Mouse (Mus musculus) CD8-positive naive resting alpha-beta T cell, adult 2 months (primary cell): Measurements from ENCODE around the gene Crx.
"Not testable (repeated sequence)": the region's sequence is repeated elsewhere in the genome, so short reads cannot be mapped to it uniquely, and the experiment has no call there.

Experiments
- DNase-seq, 2 experiments: peaks; one replicate each; pipeline ENCODE4 v3.0.0; 2022; ENCODE audit warnings: low read depth in 2 of 2, low spot score in 2 of 2

Crx gene

GRCm38 (mm10) chr7:15879756-15880155 lies at the start of gene Crx:
Gene Crx (minus strand): TSS chr7:15879968.
- DNase-seq = no peak

- DNase-seq = peak; percentile 84 to 91
These were observed 42.5 kb upstream of the Crx start, which contains the start of gene Selenow for GRCm38 (mm10) chr7:15922220-15922773. Gene Selenow (minus strand): TSS chr7:15922402.

GRCm38 (mm10) chr7:15921796-15922195 lies 42.0 kb upstream of the Crx start:
- peak; percentile 28 to 29 for DNase-seq

DNA sequence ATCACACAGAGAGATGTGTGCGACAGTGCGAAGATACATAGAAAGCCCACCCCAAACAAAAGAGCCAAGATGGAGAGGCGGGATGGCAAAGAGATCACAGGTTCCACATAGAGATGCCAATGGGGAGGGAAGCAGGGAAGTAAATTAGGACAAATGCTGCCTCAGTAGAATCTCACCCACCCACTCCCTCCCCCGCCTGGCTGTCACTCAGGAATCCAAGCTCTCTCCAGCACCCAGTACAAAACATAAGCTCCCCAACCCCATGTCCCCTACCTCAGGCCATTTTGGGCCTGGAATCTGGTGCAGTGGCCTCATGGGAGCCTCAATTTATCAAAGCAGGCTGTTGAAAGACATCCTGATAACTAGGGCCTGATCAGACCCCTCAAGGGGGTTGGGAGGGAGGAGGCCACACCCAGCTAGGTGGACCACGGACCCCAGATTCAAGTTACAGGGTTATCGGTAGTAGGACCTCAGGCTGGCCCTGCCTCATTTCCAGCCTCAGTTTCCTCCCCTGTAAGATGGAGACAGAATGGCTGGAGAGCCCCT lies 41.0 kb upstream of the Crx start:
- DNase-seq = no peak

DNA sequence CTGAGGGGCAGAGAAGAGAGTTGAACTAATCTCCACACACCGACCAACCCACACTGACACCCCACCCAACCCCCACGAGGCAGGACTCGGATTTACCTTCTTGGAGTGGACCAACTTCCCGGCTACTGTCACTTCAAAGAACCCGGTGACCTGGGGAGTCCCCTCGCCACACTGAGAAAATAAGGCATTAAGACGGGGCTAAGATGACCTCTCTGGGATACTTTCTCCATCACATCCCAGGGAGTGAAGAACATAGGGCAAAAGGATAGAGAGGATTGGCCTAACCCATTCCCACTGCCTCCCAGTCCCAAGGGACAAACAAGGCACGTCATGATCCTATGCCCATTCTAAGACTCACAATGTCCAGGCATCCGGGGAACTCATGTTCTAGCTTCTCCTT lies 40.2 kb upstream of the Crx start:
- no peak for DNase-seq

DNA sequence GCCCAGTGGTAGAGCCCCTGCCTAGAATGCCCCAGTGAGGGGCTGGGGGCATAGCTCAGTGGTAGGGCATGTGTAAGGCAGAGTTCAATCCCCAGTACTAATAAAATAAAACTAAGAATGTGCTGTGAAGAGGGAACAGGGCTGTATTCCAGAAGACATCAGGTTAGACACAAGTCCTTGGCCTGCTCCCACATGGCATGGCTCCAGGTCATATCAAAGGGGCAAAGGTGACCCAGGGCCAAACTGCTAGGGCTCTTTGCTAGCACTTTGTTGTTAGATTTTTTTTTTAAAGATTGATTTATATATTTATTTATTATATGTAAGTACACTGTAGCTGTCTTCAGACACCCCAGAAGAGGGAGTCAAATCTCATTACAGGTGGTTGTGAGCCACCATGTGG lies 38.6 kb upstream of the Crx start:
- DNase-seq = no peak

DNA sequence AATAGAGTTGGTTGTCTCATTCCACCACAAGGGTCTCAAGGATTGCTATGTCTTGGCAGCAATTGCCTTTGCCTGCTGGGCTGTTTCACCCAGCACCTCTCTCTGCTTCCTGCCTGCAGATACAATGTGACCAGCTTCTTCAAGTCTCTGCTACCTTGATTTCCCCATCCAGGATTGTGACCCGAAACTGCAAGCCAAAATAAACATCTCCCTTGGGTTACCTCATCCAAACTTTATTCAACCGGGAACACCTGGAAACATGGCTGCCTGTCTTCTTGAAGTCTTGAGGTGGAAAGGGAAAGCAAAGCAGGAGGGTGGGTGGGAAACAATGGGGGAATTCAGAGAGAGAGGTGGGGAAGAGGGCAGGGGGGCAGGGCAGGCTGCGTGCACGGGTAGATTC lies 37.2 kb upstream of the Crx start:
- DNase-seq = no peak

- no peak for DNase-seq
These were observed 36.5 kb upstream of the Crx start for GRCm38 (mm10) chr7:15916134-15916723.

- DNase-seq = not testable (repeated sequence)
These were observed 35.9 kb upstream of the Crx start for GRCm38 (mm10) chr7:15915695-15916094.

DNA sequence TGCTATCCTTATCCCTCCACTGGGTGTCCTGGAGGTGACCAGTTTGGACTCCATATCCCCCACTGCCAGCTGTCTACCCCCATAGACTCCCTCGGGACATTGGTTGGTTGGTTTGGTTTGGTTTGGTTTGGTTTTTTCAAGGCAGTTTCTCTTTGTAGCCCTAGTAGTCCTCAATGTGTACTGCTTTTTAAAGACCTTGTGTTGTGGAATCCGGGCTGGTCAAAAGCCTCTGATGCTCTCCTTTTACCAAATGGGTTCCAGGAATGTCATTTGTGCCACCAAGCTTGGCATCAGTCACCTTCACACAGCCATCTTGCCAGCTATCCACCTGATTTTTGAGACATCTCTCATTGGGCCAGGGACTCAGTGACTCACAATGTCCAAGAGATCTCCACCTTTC lies 35.0 kb upstream of the Crx start:
- no peak for DNase-seq

DNA sequence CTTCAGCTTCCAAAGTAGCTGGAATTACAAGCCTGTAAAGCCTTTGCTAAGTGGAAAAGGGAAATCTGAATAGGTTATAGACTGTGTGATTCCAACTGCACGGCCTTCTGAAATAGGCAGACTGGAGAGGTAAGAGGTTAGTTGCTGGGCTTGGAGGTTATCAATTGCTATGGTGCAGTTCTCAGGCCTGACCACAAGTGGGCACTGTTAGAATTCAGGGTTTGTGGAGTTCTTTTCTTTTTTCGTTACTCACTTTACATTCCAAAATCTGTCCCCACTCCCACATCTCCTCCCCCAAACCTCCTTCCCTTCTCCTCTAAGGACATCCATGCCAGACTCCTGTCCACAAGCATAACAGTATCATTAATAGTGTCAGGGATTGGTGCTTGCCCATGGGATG lies 34.5 kb upstream of the Crx start:
- peak; percentile 36 to 61 for DNase-seq

GRCm38 (mm10) chr7:15912183-15912582 lies 32.4 kb upstream of the Crx start:
- DNase-seq = peak; percentile 59 to 71

- no peak for DNase-seq
These were observed 30.8 kb upstream of the Crx start for GRCm38 (mm10) chr7:15910521-15910920.

GRCm38 (mm10) chr7:15907971-15908590 lies 28.3 kb upstream of the Crx start:
- DNase-seq = no peak

- DNase-seq = no peak
These were observed 26.8 kb upstream of the Crx start for GRCm38 (mm10) chr7:15906602-15907001.

GRCm38 (mm10) chr7:15905861-15906260 lies 26.1 kb upstream of the Crx start:
- no peak for DNase-seq

DNA sequence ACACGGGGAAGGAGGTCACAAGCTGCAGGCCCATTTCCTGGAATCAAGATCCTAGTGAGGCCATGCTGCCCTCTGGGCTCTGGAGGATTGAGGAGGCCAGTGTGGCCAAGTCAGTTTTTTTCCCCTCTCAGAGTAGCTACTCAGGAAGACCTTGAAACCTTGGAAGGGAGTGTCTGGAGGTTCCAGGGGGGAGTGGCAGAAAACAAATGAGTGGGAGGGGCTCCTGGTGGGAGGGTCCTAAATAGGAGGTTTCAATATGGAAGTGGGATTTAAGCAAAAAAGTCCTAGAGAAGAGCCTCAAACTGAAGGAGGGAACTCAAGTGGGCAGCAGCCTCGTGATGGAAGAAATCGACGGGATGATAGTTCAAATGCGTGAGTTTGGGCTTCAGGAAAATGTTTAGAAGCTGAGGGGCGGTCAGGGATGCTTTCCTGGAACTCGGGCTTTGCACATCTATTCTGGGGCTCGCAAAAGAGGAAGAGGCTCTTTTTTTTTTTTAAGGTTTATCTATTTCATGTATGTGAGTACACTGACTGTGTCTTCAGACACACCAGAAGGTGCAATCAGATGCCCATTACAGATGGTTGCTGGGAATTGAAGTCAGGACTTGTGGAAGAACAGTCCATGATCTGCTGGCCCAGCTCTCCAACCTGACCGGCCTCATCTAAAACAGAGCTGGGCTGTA lies 21.7 kb upstream of the Crx start:
- DNase-seq = no peak

DNA sequence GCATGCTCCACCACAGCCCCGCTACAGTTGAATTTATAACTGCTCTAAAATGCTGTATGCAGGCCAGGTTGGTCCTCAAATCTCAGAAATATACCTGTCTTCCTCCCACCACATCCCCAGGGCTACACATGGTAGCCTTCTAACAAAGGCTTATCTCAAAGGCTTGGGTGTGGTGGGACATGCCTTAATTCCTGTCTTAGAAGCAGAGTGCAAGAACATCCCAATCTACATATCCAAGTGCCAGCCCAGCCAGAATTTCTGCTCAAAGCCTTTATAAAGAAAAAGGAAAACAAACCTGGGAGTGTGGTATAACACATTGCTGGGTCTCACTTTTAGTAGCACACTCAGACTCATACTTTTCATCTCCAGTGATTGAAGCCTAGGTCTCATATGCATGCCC lies 14.5 kb upstream of the Crx start:
- no peak for DNase-seq

GRCm38 (mm10) chr7:15884127-15884526 lies 4.4 kb upstream of the Crx start:
- DNase-seq = no peak

GRCm38 (mm10) chr7:15882317-15882716 lies 2.5 kb upstream of the Crx start, which contains the start of gene Crxos:
Gene Crxos (plus strand): TSS chr7:15882617.
- DNase-seq = no peak

GRCm38 (mm10) chr7:15881831-15882230 lies 2.1 kb upstream of the Crx start:
- DNase-seq = no peak

- DNase-seq = no peak
These were observed 1.6 kb upstream of the Crx start for GRCm38 (mm10) chr7:15881388-15881787.
